Mouse (Mus musculus): ENCODE results near the gene Gadl1. TPM values are rescaled to one million over a fixed set of nuclear protein-coding genes. Genes with fewer than 3 reads are reported as not detected.

The Gadl1 gene
- polyA plus RNA-seq, 1 experiment: not detected

GRCm38 (mm10) chr9:115880500-115880899 lies 28.8 kb upstream of the Gadl1 start:
- Histone ChIP-seq H3K9me3 (replicated peaks; ENCODE audit: control insufficient read depth, insufficient read depth, low read length, poor library complexity, severe bottlenecking) (no peaks in the 10 kb centered on the region), H3K27ac (ENCODE audit: insufficient read depth, low read length) (no peak overlapping the region), H3K4me3 (ENCODE audit: low read depth, low read length) (no peak overlapping the region), H3K27me3 (ENCODE audit: control insufficient read depth, insufficient read depth, low read length, poor library complexity, severe bottlenecking) (no peaks in the 10 kb centered on the region), H3K4me1 (ENCODE audit: control insufficient read depth, insufficient read depth, low read length) (no peaks in the 10 kb centered on the region), H3K9ac (ENCODE audit: low read depth, poor library complexity, severe bottlenecking) (no peak overlapping the region), H3K36me3 (ENCODE audit: control insufficient read depth, insufficient read depth, low read length, poor library complexity, severe bottlenecking) (no peaks in the 10 kb centered on the region)
- TF ChIP-seq CTCF (IDR thresholded peaks at IDR 0.05; ENCODE audit: low read depth, low read length) (no peak), POLR2A (IDR thresholded peaks at IDR 0.05; ENCODE audit: insufficient read depth, low read length) (no peak), EP300 (IDR thresholded peaks at IDR 0.05; ENCODE audit: insufficient read depth, low read depth, low read length) (no peak)

- H3K9me3 ChIP-seq (replicated peaks; ENCODE audit: control insufficient read depth, insufficient read depth, low read length, poor library complexity, severe bottlenecking): no peaks in the 10 kb centered on the region
- TF ChIP-seq POLR2A (IDR thresholded peaks at IDR 0.05; ENCODE audit: insufficient read depth, low read length) (no peak), CTCF (IDR thresholded peaks at IDR 0.05; ENCODE audit: low read depth, low read length) (peak; percentile 42), EP300 (IDR thresholded peaks at IDR 0.05; ENCODE audit: insufficient read depth, low read depth, low read length) (no peak)
Observed at GRCm38 (mm10) chr9:115881137-115881536, 28.1 kb upstream of the Gadl1 start.

GRCm38 (mm10) chr9:115882627-115883200 lies 26.5 kb upstream of the Gadl1 start:
- Histone ChIP-seq H3K9me3 (replicated peaks; ENCODE audit: control insufficient read depth, insufficient read depth, low read length, poor library complexity, severe bottlenecking) (no peaks in the 10 kb centered on the region; the same call in 1 of the 2 replicates), H3K27me3 (ENCODE audit: control insufficient read depth, insufficient read depth, low read length, poor library complexity, severe bottlenecking) (no peaks in the 10 kb centered on the region), H3K4me3 (ENCODE audit: low read depth, low read length) (no peak overlapping the region), H3K9ac (ENCODE audit: low read depth, poor library complexity, severe bottlenecking) (no peak overlapping the region), H3K36me3 (ENCODE audit: control insufficient read depth, insufficient read depth, low read length, poor library complexity, severe bottlenecking) (no peaks in the 10 kb centered on the region), H3K4me1 (ENCODE audit: control insufficient read depth, insufficient read depth, low read length) (no peaks in the 10 kb centered on the region), H3K27ac (ENCODE audit: insufficient read depth, low read length) (no peak overlapping the region)
- TF ChIP-seq POLR2A (IDR thresholded peaks at IDR 0.05; ENCODE audit: insufficient read depth, low read length) (no peak), CTCF (IDR thresholded peaks at IDR 0.05; ENCODE audit: low read depth, low read length) (no peak), EP300 (IDR thresholded peaks at IDR 0.05; ENCODE audit: insufficient read depth, low read depth, low read length) (no peak)

More at GRCm38 (mm10) chr9:115881137-115881536, 28.1 kb upstream of the Gadl1 start:
- Histone ChIP-seq H3K4me1 (ENCODE audit: control insufficient read depth, insufficient read depth, low read length) (no peaks in the 10 kb centered on the region), H3K27me3 (ENCODE audit: control insufficient read depth, insufficient read depth, low read length, poor library complexity, severe bottlenecking) (no peaks in the 10 kb centered on the region), H3K4me3 (ENCODE audit: low read depth, low read length) (no peak overlapping the region), H3K9ac (ENCODE audit: low read depth, poor library complexity, severe bottlenecking) (no peak overlapping the region), H3K27ac (ENCODE audit: insufficient read depth, low read length) (no peak overlapping the region), H3K36me3 (ENCODE audit: control insufficient read depth, insufficient read depth, low read length, poor library complexity, severe bottlenecking) (no peaks in the 10 kb centered on the region)

GRCm38 (mm10) chr9:115883413-115883812 lies 25.8 kb upstream of the Gadl1 start:
- H3K27me3 ChIP-seq (ENCODE audit: control insufficient read depth, insufficient read depth, low read length, poor library complexity, severe bottlenecking): no peaks in the 10 kb centered on the region; the same call in 1 of the 2 replicates
- H3K4me1 ChIP-seq (ENCODE audit: control insufficient read depth, insufficient read depth, low read length): no peaks in the 10 kb centered on the region
- H3K9me3 ChIP-seq (replicated peaks; ENCODE audit: control insufficient read depth, insufficient read depth, low read length, poor library complexity, severe bottlenecking): no peaks in the 10 kb centered on the region; the same call in 1 of the 2 replicates
- no peak overlapping the region for H3K27ac ChIP-seq (ENCODE audit: insufficient read depth, low read length)
- no peak overlapping the region for H3K9ac ChIP-seq (ENCODE audit: low read depth, poor library complexity, severe bottlenecking)
- H3K4me3 ChIP-seq (ENCODE audit: low read depth, low read length): no peak overlapping the region
- TF ChIP-seq EP300 (IDR thresholded peaks at IDR 0.05; ENCODE audit: insufficient read depth, low read depth, low read length) (no peak), CTCF (IDR thresholded peaks at IDR 0.05; ENCODE audit: low read depth, low read length) (no peak), POLR2A (IDR thresholded peaks at IDR 0.05; ENCODE audit: insufficient read depth, low read length) (no peak)
- no peaks in the 10 kb centered on the region for H3K36me3 ChIP-seq (ENCODE audit: control insufficient read depth, insufficient read depth, low read length, poor library complexity, severe bottlenecking)

GRCm38 (mm10) chr9:115887571-115887970 lies 21.7 kb upstream of the Gadl1 start:
- Histone ChIP-seq H3K4me1 (ENCODE audit: control insufficient read depth, insufficient read depth, low read length) (no peaks in the 10 kb centered on the region), H3K27ac (ENCODE audit: insufficient read depth, low read length) (no peak overlapping the region), H3K9ac (ENCODE audit: low read depth, poor library complexity, severe bottlenecking) (no peak overlapping the region), H3K27me3 (ENCODE audit: control insufficient read depth, insufficient read depth, low read length, poor library complexity, severe bottlenecking) (peaks cover 2% of the 10 kb centered on the region; the same call in 1 of the 2 replicates), H3K9me3 (replicated peaks; ENCODE audit: control insufficient read depth, insufficient read depth, low read length, poor library complexity, severe bottlenecking) (no peaks in the 10 kb centered on the region; the same call in 1 of the 2 replicates), H3K36me3 (ENCODE audit: control insufficient read depth, insufficient read depth, low read length, poor library complexity, severe bottlenecking) (no peaks in the 10 kb centered on the region), H3K4me3 (ENCODE audit: low read depth, low read length) (no peak overlapping the region)
- no peak for TF ChIP-seq EP300 (IDR thresholded peaks at IDR 0.05; ENCODE audit: insufficient read depth, low read depth, low read length)
- no peak for TF ChIP-seq CTCF (IDR thresholded peaks at IDR 0.05; ENCODE audit: low read depth, low read length)
- no peak for TF ChIP-seq POLR2A (IDR thresholded peaks at IDR 0.05; ENCODE audit: insufficient read depth, low read length)

GRCm38 (mm10) chr9:115893131-115893530 lies 16.1 kb upstream of the Gadl1 start:
- Histone ChIP-seq H3K9me3 (replicated peaks; ENCODE audit: control insufficient read depth, insufficient read depth, low read length, poor library complexity, severe bottlenecking) (0 out of 2 replicates have a peak, but pooled peaks cover 3% of the 10 kb centered on the region), H3K4me1 (ENCODE audit: control insufficient read depth, insufficient read depth, low read length) (no peaks in the 10 kb centered on the region), H3K36me3 (ENCODE audit: control insufficient read depth, insufficient read depth, low read length, poor library complexity, severe bottlenecking) (no peaks in the 10 kb centered on the region), H3K27me3 (ENCODE audit: control insufficient read depth, insufficient read depth, low read length, poor library complexity, severe bottlenecking) (peaks cover 2% of the 10 kb centered on the region; the same call in 1 of the 2 replicates), H3K4me3 (ENCODE audit: low read depth, low read length) (no peak overlapping the region), H3K9ac (ENCODE audit: low read depth, poor library complexity, severe bottlenecking) (no peak overlapping the region), H3K27ac (ENCODE audit: insufficient read depth, low read length) (no peak overlapping the region)
- TF ChIP-seq EP300 (IDR thresholded peaks at IDR 0.05; ENCODE audit: insufficient read depth, low read depth, low read length) (no peak), POLR2A (IDR thresholded peaks at IDR 0.05; ENCODE audit: insufficient read depth, low read length) (no peak), CTCF (IDR thresholded peaks at IDR 0.05; ENCODE audit: low read depth, low read length) (no peak)
